Mouse (Mus musculus): ENCODE results near the gene Ddx5.

DNA sequence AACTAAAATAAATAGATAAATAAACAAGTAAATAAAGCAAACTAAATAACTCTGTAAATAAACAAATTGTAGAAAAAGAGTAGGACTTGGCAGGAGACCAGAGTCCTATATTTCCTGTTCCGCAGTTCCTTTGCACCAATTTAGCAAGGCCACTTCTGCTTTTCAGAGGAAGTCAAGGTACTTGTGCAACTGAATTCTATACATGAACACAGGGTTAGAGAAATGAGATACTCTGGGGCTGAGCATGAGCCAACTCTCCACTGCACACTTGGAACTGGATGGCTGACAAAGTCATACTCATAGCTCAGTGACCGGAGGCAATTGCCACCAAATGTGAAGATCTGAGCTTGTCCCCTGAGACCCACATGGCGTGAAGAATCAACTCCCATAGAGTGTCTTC, 30.0 kb downstream of the Ddx5 start:
- TF ChIP-seq RAD21 (IDR thresholded peaks at IDR 0.05; ENCODE audit: low read depth, low read length) (no peak), ZC3H11A (IDR thresholded peaks at IDR 0.05; ENCODE audit: low read depth, low read length) (no peak), ZKSCAN1 (IDR thresholded peaks at IDR 0.05; ENCODE audit: borderline replicate concordance, low read depth, low read length) (no peak), CTCF (conservative IDR thresholded peaks at IDR 0.05 in 1 of 2, IDR thresholded peaks at IDR 0.05 in 1 of 2; ENCODE audit: low read depth in 2 of 2, low read length in 2 of 2) (no peak), CHD1 (IDR thresholded peaks at IDR 0.05; ENCODE audit: low read depth, low read length) (no peak), ETS1 (conservative IDR thresholded peaks at IDR 0.05; ENCODE audit: low read depth, low read length) (peak; percentile 51; the same call in 1 of the 2 replicates), MAZ (IDR thresholded peaks at IDR 0.05; ENCODE audit: low read depth, low read length) (no peak), MAFK (IDR thresholded peaks at IDR 0.05; ENCODE audit: insufficient replicate concordance, low read length) (no peak), POLR2A (IDR thresholded peaks at IDR 0.05; ENCODE audit: low read depth, low read length) (0 out of 2 replicates have a peak, but pooled peaks have one; percentile 27), PAX5 (IDR thresholded peaks at IDR 0.05; ENCODE audit: low read length) (no peak)
